Mouse (Mus musculus) cerebellum, adult 2 months (tissue): ENCODE measurements around the gene Tmem135.

ENCODE experiments used
- CTCF ChIP-seq: fragments of 200-500 bp; IDR thresholded peaks from 2 replicates; pipeline ENCODE4 v1.5.1; 2011; ENCODE audit warnings: low read depth, mild to moderate bottlenecking, control low read depth, low read length, moderate library complexity, borderline replicate concordance; ENCODE audit not compliant: insufficient read depth
- POLR2A ChIP-seq: fragments of 200-500 bp; IDR thresholded peaks from 2 replicates; pipeline ENCODE4 v1.6.1; 2011; ENCODE audit warnings: low read length, control low read depth, borderline replicate concordance; ENCODE audit not compliant: insufficient read depth

- TF ChIP-seq CTCF: no peak
- TF ChIP-seq POLR2A: no peak
Observed at GRCm38 (mm10) chr7:89257871-89258502, 146.0 kb downstream of the Tmem135 start.
